Mouse (Mus musculus) heart, adult 18-20 months (tissue): Measurements from ENCODE around the gene Dmrt3. TPM values are rescaled to one million over a fixed set of nuclear protein-coding genes. Genes with fewer than 3 reads are reported as not detected.

Experiments used
- total RNA-seq, 2 experiments: library from RNA; stranded (reverse); gene quantifications; 2 replicates each; pipeline ENCODE4 v1.2.3; 2021

Gene Dmrt3
- total RNA-seq, 2 experiments from 2014 or later, result 0.15 TPM; not detected in 1

Other genes starting within 250 kb of the Dmrt3 start
- not detected for gene Dmrt1, start 104.7 kb upstream of the Dmrt3 start, total RNA-seq
- gene Dmrt2, start 62.1 kb downstream of the Dmrt3 start, total RNA-seq, result under 1 TPM; 0.17 to 0.44 TPM